Mouse (Mus musculus) hindbrain, embryonic 15.5 days (tissue): Measurements from ENCODE around the gene Mlkl. TPM values are rescaled to one million over a fixed set of nuclear protein-coding genes. Genes with fewer than 3 reads are reported as not detected.
"Not testable (repeated sequence)": the region's sequence is repeated elsewhere in the genome, so short reads cannot be mapped to it uniquely, and the experiment has no call there.

Experiments
- ATAC-seq: fragments of 200-750 bp; cut with Nextera tagmentation; 2 replicates; pipeline ENCODE4 v1.8.0; 2017; ENCODE audit warnings: low read depth, moderate number of reproducible peaks, moderate TSS enrichment; ENCODE audit not compliant: low FRiP score
- H3K27ac ChIP-seq: fragments of 300-500 bp; sonication (generic); replicated peaks from 2 replicates; pipeline ENCODE4 v1.5.1; 2015; ENCODE audit warnings: mild to moderate bottlenecking, inconsistent platforms
- H3K27me3 ChIP-seq: fragments of 300-500 bp; sonication (generic); 2 replicates; pipeline ENCODE4 v1.6.1; 2015; ENCODE audit warnings: control low read depth, inconsistent platforms
- H3K36me3 ChIP-seq: fragments of 300-500 bp; sonication (generic); 2 replicates; pipeline ENCODE4 v1.6.1; 2015; ENCODE audit warnings: control low read depth, inconsistent platforms
- H3K4me1 ChIP-seq: fragments of 300-500 bp; sonication (generic); replicated peaks from 2 replicates; pipeline ENCODE4 v1.6.1; 2015; ENCODE audit warnings: control low read depth, inconsistent platforms
- H3K4me2 ChIP-seq: fragments of 300-500 bp; sonication (generic); 2 replicates; pipeline ENCODE4 v1.6.1; 2015; ENCODE audit warnings: moderate library complexity, mild to moderate bottlenecking, inconsistent platforms
- H3K4me3 ChIP-seq: fragments of 300-500 bp; sonication (generic); 2 replicates; pipeline ENCODE4 v1.5.1; 2015; ENCODE audit warnings: mild to moderate bottlenecking, inconsistent platforms
- H3K9ac ChIP-seq: fragments of 300-500 bp; sonication (generic); 2 replicates; pipeline ENCODE4 v1.6.1; 2015; ENCODE audit warnings: inconsistent platforms
- H3K9me3 ChIP-seq: fragments of 300-500 bp; sonication (generic); 2 replicates; pipeline ENCODE4 v1.6.1; 2016; ENCODE audit warnings: control low read depth, inconsistent platforms
- WGBS: fragments of 180-500 bp; shearing (Covaris S2); methylation state at CpG from one replicate; pipeline ENCODE4 v1.1.7; 2015; 5-methylcytosine and 5-hydroxymethylcytosine counted together
- polyA plus RNA-seq: library from polyadenylated mRNA; unstranded; fragments of >200 nt; fragmentation: Nextera tagmentation; extraction: Ambion mirVana; gene quantifications from 2 replicates; pipeline ENCODE4 v1.2.1, GENCODE M21; 2015

The Mlkl gene
- polyA plus RNA-seq, 1 experiment from 2014 or later, result 0.64 TPM

- Histone ChIP-seq H3K36me3 (peaks cover 68% of the 10 kb centered on the region), H3K4me3 (no peak overlapping the region), H3K4me2 (no peak overlapping the region), H3K27me3 (no peaks in the 10 kb centered on the region), H3K9ac (no peak overlapping the region), H3K9me3 (no peaks in the 10 kb centered on the region), H3K4me1 (no peaks in the 10 kb centered on the region), H3K27ac (no peak overlapping the region)
- no peak for ATAC-seq
- 95% methylated on average over 3 of the region's 3 CpGs for WGBS
Measured at GRCm38 (mm10) chr8:111282093-111282492, 55.9 kb downstream of the Mlkl start.

- H3K9ac ChIP-seq, result no peak overlapping the region
- H3K36me3 ChIP-seq, result peaks cover 5% of the 10 kb centered on the region; the same call in 1 of the 2 replicates
- H3K27me3 ChIP-seq, result no peaks in the 10 kb centered on the region
- ATAC-seq, result no peak
- no peaks in the 10 kb centered on the region for H3K9me3 ChIP-seq
- H3K4me3 ChIP-seq, result no peak overlapping the region
- H3K27ac ChIP-seq, result no peak overlapping the region
- H3K4me1 ChIP-seq, result no peaks in the 10 kb centered on the region
- H3K4me2 ChIP-seq, result no peak overlapping the region
- WGBS, result 69% methylated on average over 2 of the region's 2 CpGs
Measured at GRCm38 (mm10) chr8:111268277-111268676, 69.7 kb downstream of the Mlkl start.

GRCm38 (mm10) chr8:111266161-111266560 lies 71.8 kb downstream of the Mlkl start:
- H3K9me3 ChIP-seq, H3K27ac ChIP-seq, H3K27me3 ChIP-seq, H3K9ac ChIP-seq, ATAC-seq, H3K4me1 ChIP-seq, H3K36me3 ChIP-seq, H3K4me2 ChIP-seq, H3K4me3 ChIP-seq: not testable (repeated sequence)
- WGBS, result 76% methylated on average over 7 of the region's 7 CpGs

- Histone ChIP-seq H3K4me1 (no peaks in the 10 kb centered on the region; the same call in 1 of the 2 replicates), H3K36me3 (no peaks in the 10 kb centered on the region), H3K4me3 (no peak overlapping the region), H3K9me3 (no peaks in the 10 kb centered on the region), H3K27me3 (no peaks in the 10 kb centered on the region), H3K9ac (no peak overlapping the region), H3K4me2 (no peak overlapping the region), H3K27ac (no peak overlapping the region)
- no peak for ATAC-seq
- 73% methylated on average over 2 of the region's 2 CpGs for WGBS
Measured at GRCm38 (mm10) chr8:111264693-111265220, 73.2 kb downstream of the Mlkl start.

GRCm38 (mm10) chr8:111261981-111262381 lies 76.0 kb downstream of the Mlkl start:
- WGBS, result 81% methylated on average over 4 of the region's 4 CpGs
- peaks cover 9% of the 10 kb centered on the region for H3K4me1 ChIP-seq
- H3K4me3 ChIP-seq, result no peak overlapping the region
- no peak overlapping the region for H3K9ac ChIP-seq
- no peak overlapping the region for H3K4me2 ChIP-seq
- H3K27me3 ChIP-seq, result no peaks in the 10 kb centered on the region
- no peak for ATAC-seq
- H3K36me3 ChIP-seq, result no peaks in the 10 kb centered on the region
- H3K27ac ChIP-seq, result no peak overlapping the region
- H3K9me3 ChIP-seq, result no peaks in the 10 kb centered on the region

Other genes with a start within 250 kb of the Mlkl start
- 0.52 and 0.92 TPM in 2 replicates for gene Clec18a, start 245.8 kb downstream of the Mlkl start, polyA plus RNA-seq
- gene Pdpr, start 243.5 kb downstream of the Mlkl start, polyA plus RNA-seq, result 10.2 and 11.0 TPM in 2 replicates
- gene Glg1, start 79.0 kb downstream of the Mlkl start, polyA plus RNA-seq, result 65.0 and 68.5 TPM in 2 replicates
- gene Rfwd3, start 38.0 kb downstream of the Mlkl start, polyA plus RNA-seq, result 23.7 and 25.1 TPM in 2 replicates
- gene Fa2h, start 55.6 kb upstream of the Mlkl start, polyA plus RNA-seq, result 0.63 and 0.96 TPM in 2 replicates
- gene Wdr59, start 183.9 kb upstream of the Mlkl start, polyA plus RNA-seq, result 7.3 and 8.1 TPM in 2 replicates
- gene Znrf1, start 197.9 kb upstream of the Mlkl start, polyA plus RNA-seq, result 102 and 106 TPM in 2 replicates